Mouse (Mus musculus): ENCODE measurements at regions not wholly inside any gene's neighbourhood (a gene's known extent, or its start where the extent isn't known, plus 50 kb on each side); places are given as distances from the start of the nearest gene placed in this dataset.

- DNase-seq, result no peak
Observed at GRCm38 (mm10) chr19:22047657-22048056, 91.2 kb upstream of the Trpm3 start.

DNA sequence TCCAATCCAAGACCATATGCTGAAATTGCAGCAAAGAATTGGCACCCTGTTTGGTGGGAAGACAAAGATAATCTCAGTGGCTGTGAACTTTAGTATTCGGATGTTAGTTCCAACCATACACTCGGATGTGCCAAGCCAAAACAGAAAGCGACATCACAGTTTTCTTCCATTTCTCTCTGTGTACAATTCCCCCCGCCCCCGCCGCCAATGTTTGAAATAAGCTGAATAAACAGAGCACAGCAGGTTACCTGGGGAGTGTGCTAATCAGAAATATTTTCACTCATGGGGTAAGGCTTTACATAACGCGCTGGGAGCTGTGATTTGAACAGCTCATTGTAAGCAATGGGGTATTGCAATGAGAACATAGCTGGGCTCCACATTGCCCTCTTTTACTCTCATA lies 72.5 kb upstream of the Trpm3 start:
- DNase-seq, result no peak

GRCm38 (mm10) chr19:22070246-22071030 lies 68.4 kb upstream of the Trpm3 start:
- DNase-seq, result no peak

- DNase-seq, result no peak
Observed at GRCm38 (mm10) chr19:22071701-22072100, 67.1 kb upstream of the Trpm3 start.

DNA sequence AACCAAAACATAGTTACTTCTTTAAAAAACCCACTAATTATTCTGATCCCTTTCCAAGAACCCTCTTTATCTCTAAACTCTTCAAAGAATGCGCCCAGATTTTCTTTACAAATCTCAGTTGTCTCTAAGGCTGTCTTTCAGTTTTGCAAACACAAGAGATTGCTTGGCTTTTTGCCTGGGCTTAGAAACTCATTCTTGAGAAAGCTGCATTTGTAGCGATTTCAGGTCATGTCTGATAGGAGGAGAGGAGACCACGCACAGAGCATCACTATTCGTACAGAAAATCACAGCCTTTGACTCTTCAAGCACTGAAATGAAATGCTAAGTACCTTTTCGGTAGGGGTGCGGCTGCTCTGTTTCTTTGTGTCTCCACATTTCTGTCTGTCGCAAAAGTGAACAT lies 64.8 kb upstream of the Trpm3 start:
- DNase-seq, result no peak

DNA sequence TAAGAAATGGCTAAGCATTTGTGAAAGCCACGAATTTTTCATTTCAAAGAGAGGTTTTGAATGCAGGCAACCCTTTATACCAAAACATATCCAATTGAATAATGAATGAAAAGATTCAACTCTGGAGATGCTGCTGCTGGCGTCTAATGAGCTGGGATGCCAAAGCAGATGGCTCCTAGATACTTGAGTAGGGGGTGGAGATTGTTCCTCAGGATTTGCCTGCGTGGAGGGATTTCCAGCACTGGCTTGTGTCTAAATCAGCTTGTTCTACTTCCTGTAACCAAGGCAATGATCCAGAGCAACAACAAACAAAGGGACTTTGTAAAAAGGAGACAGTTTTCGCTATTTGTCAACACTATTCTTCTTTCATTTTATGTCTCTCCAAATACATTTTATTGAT lies 57.4 kb upstream of the Trpm3 start:
- no peak for DNase-seq
